Mouse (Mus musculus) ES-Bruce4 (cell line): ENCODE data around the gene Lamtor3. TPM values are rescaled to one million over a fixed set of nuclear protein-coding genes. Genes with fewer than 3 reads are reported as not detected.

ENCODE experiments used
- H3K27ac ChIP-seq: 2 replicates; pipeline ENCODE4 v1.5.1; 2012; ENCODE audit warnings: low read length, inconsistent platforms; ENCODE audit not compliant: insufficient read depth
- H3K27me3 ChIP-seq: 2 replicates; pipeline ENCODE4 v1.6.1; 2012; ENCODE audit warnings: mild to moderate bottlenecking, low read length, inconsistent platforms; ENCODE audit not compliant: control insufficient read depth, poor library complexity, insufficient read depth, severe bottlenecking
- H3K36me3 ChIP-seq: 2 replicates; pipeline ENCODE4 v1.6.1; 2012; ENCODE audit warnings: inconsistent platforms, mild to moderate bottlenecking, low read length, moderate library complexity; ENCODE audit not compliant: control insufficient read depth, poor library complexity, insufficient read depth, severe bottlenecking
- H3K4me1 ChIP-seq: one replicate; pipeline ENCODE4 v1.8.1; 2011; ENCODE audit warnings: low read length; ENCODE audit not compliant: control insufficient read depth, insufficient read depth
- H3K4me3 ChIP-seq: 2 replicates; pipeline ENCODE4 v1.5.1; 2011; ENCODE audit warnings: low read depth, mild to moderate bottlenecking, low read length
- H3K9ac ChIP-seq: 2 replicates; pipeline ENCODE4 v1.6.1; 2012; ENCODE audit warnings: low read depth, mild to moderate bottlenecking, inconsistent platforms; ENCODE audit not compliant: poor library complexity, severe bottlenecking
- H3K9me3 ChIP-seq: replicated peaks from 2 replicates; pipeline ENCODE4 v1.6.1; 2012; ENCODE audit warnings: mild to moderate bottlenecking, low read length, inconsistent platforms; ENCODE audit not compliant: control insufficient read depth, poor library complexity, insufficient read depth, severe bottlenecking
- CTCF ChIP-seq: IDR thresholded peaks from one replicate; pipeline ENCODE4 v1.8.1; 2011; ENCODE audit warnings: low read depth, low read length
- EP300 ChIP-seq: IDR thresholded peaks from 2 replicates; pipeline ENCODE4 v1.6.1; 2011; ENCODE audit warnings: low read depth, low read length; ENCODE audit not compliant: insufficient read depth
- POLR2A ChIP-seq: IDR thresholded peaks from one replicate; pipeline ENCODE4 v1.8.1; 2011; ENCODE audit warnings: low read length; ENCODE audit not compliant: insufficient read depth
- polyA plus RNA-seq: library from polyadenylated mRNA; stranded (reverse); fragments of >200 nt; gene quantifications from 2 replicates; pipeline ENCODE4 v1.2.4, GENCODE M21; 2011; ENCODE audit warnings: low read depth; ENCODE audit not compliant: missing spikeins, insufficient read depth, insufficient read length

Lamtor3 gene
- polyA plus RNA-seq, 1 experiment, result 47.1 TPM

DNA sequence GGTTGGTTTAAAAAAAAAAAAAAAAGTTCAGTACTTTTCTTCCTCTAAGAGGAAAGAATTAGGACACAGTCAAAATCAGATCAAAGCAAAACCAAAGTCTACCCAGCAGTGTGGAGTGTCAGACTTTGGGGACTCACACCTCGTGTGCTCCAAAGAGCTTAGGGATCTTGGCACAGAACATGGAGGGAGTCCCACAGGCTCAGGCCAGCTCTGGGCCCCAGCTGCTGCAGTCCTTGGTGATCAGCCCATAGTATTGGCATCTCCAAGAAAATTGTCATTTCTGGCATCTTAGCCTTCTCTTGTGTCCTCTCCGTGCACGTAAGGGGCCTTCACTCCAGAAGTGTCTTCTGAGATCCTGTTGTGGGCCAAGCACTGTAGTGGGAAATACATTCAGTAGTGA, 27.2 kb upstream of the Lamtor3 start:
- Histone ChIP-seq H3K9ac (no peak overlapping the region), H3K27ac (no peak overlapping the region), H3K36me3 (no peaks in the 10 kb centered on the region), H3K4me3 (no peak overlapping the region), H3K27me3 (no peaks in the 10 kb centered on the region), H3K9me3 (0 out of 2 replicates have a peak, but pooled peaks cover 2% of the 10 kb centered on the region), H3K4me1 (no peaks in the 10 kb centered on the region)
- TF ChIP-seq EP300, result no peak
- TF ChIP-seq POLR2A, result no peak
- no peak for TF ChIP-seq CTCF

- Histone ChIP-seq H3K9ac (no peak overlapping the region), H3K4me1 (no peaks in the 10 kb centered on the region), H3K4me3 (no peak overlapping the region), H3K27me3 (no peaks in the 10 kb centered on the region), H3K36me3 (no peaks in the 10 kb centered on the region), H3K27ac (no peak overlapping the region), H3K9me3 (0 out of 2 replicates have a peak, but pooled peaks cover 2% of the 10 kb centered on the region)
- TF ChIP-seq EP300 (no peak), POLR2A (no peak), CTCF (no peak)
Measured at GRCm38 (mm10) chr3:137892118-137892517, 26.2 kb upstream of the Lamtor3 start.

DNA sequence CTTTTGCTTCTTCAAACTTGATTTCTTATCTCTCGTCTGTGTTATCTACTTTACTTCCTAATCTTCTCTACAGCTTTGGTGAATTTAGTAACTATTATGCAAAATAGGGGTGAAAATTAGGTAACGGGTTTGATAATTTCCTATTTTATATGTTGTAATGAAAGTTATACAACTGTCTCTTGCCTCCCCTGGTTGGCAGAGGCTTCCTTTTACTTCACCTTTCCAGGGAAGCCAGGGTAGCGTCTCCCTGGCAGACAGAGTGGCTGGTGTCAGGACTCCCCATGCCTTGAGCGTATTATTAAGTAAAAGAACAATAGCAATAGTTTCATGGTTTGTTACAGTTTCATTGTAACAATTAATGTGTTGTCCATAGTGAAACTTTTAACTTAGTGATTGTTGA, 24.5 kb upstream of the Lamtor3 start:
- H3K4me1 ChIP-seq, result no peaks in the 10 kb centered on the region
- H3K36me3 ChIP-seq, result no peaks in the 10 kb centered on the region
- no peaks in the 10 kb centered on the region for H3K27me3 ChIP-seq
- no peak for TF ChIP-seq EP300
- no peak for TF ChIP-seq POLR2A
- TF ChIP-seq CTCF, result no peak
- H3K9me3 ChIP-seq, result 0 out of 2 replicates have a peak, but pooled peaks cover 2% of the 10 kb centered on the region
- no peak overlapping the region for H3K27ac ChIP-seq
- no peak overlapping the region for H3K4me3 ChIP-seq
- no peak overlapping the region for H3K9ac ChIP-seq

DNA sequence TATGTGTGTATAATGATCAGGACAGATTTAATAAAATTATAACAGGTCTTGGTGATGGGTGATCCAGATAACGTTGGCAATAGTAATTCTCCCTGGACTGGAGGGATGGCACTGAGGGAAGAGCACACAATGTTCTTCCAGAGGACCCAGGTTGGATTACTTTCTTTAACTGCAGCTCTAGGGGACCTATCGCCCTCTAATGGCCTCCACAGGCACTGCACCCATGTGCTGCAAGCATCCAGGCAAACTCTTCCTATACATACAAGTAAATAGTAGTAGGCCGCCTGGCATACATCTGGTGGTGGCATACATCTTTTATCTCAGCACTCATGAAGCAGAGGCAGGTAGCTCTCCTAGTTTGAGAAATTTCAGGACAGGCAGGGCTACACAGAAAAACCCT, 23.1 kb upstream of the Lamtor3 start:
- no peaks in the 10 kb centered on the region for H3K27me3 ChIP-seq
- H3K27ac ChIP-seq, result no peak overlapping the region
- TF ChIP-seq EP300, result no peak
- peak; percentile 82 for TF ChIP-seq CTCF
- H3K4me1 ChIP-seq, result no peaks in the 10 kb centered on the region
- no peak overlapping the region for H3K9ac ChIP-seq
- H3K36me3 ChIP-seq, result no peaks in the 10 kb centered on the region
- no peak overlapping the region for H3K4me3 ChIP-seq
- no peaks in the 10 kb centered on the region for H3K9me3 ChIP-seq

GRCm38 (mm10) chr3:137896386-137896785, 21.9 kb upstream of the Lamtor3 start:
- no peaks in the 10 kb centered on the region for H3K36me3 ChIP-seq

GRCm38 (mm10) chr3:137896867-137897266, 21.4 kb upstream of the Lamtor3 start:
- Histone ChIP-seq H3K36me3 (no peaks in the 10 kb centered on the region), H3K9ac (no peak overlapping the region), H3K9me3 (no peaks in the 10 kb centered on the region)

More at GRCm38 (mm10) chr3:137896386-137896785, 21.9 kb upstream of the Lamtor3 start:
- TF ChIP-seq EP300 (no peak), CTCF (no peak)
- no peaks in the 10 kb centered on the region for H3K9me3 ChIP-seq
- no peaks in the 10 kb centered on the region for H3K4me1 ChIP-seq
- no peak overlapping the region for H3K4me3 ChIP-seq
- H3K27me3 ChIP-seq, result no peaks in the 10 kb centered on the region
- H3K9ac ChIP-seq, result no peak overlapping the region
- no peak overlapping the region for H3K27ac ChIP-seq

GRCm38 (mm10) chr3:137897685-137898084, 20.6 kb upstream of the Lamtor3 start:
- Histone ChIP-seq H3K27ac (no peak overlapping the region), H3K27me3 (no peaks in the 10 kb centered on the region), H3K9ac (no peak overlapping the region), H3K4me3 (no peak overlapping the region), H3K36me3 (peaks cover 2% of the 10 kb centered on the region), H3K4me1 (no peaks in the 10 kb centered on the region), H3K9me3 (no peaks in the 10 kb centered on the region)
- TF ChIP-seq CTCF (no peak), EP300 (no peak), POLR2A (no peak)

More at GRCm38 (mm10) chr3:137896867-137897266, 21.4 kb upstream of the Lamtor3 start:
- Histone ChIP-seq H3K27ac (no peak overlapping the region), H3K27me3 (no peaks in the 10 kb centered on the region), H3K4me3 (no peak overlapping the region), H3K4me1 (no peaks in the 10 kb centered on the region)
- TF ChIP-seq CTCF (no peak), POLR2A (no peak), EP300 (no peak)
